8 mouse cellular contexts compared by ENCODE assay signal in genomic region chr17:78592409-78592808, GRCm38 (mm10).
DNase-seq lines count a peak whose midpoint lies in the region; ATAC-seq lines count a peak whose summit lies in the region.

No protein-coding gene starts in this region.

- ATAC-seq in hindbrain, embryonic 11.5 days (ENCODE audit: low FRiP score) = no peak
- ATAC-seq in hindbrain, embryonic 13.5 days (ENCODE audit: low FRiP score) = no peak

- no peak overlapping the region for H3K4me3 ChIP-seq in hindbrain, embryonic 11.5 days (ENCODE audit: low read depth, low read length)
- H3K4me3 ChIP-seq in hindbrain, embryonic 13.5 days = no peak overlapping the region
- no peak overlapping the region for H3K4me3 ChIP-seq in heart, embryonic 10.5 days

- no peak overlapping the region for H3K4me2 ChIP-seq in hindbrain, embryonic 11.5 days (replicated peaks; ENCODE audit: low read depth, low read length)
- no peak overlapping the region for H3K4me2 ChIP-seq in hindbrain, embryonic 13.5 days

- H3K27ac ChIP-seq in hindbrain, embryonic 11.5 days (ENCODE audit: low read depth, low read length) = no peak overlapping the region
- H3K27ac ChIP-seq in hindbrain, embryonic 13.5 days = no peak overlapping the region
- H3K27ac ChIP-seq in heart, embryonic 10.5 days = no peak overlapping the region

- H3K9ac ChIP-seq in hindbrain, embryonic 11.5 days (ENCODE audit: low read depth, low read length) = no peak overlapping the region
- H3K9ac ChIP-seq in hindbrain, embryonic 13.5 days = no peak overlapping the region

- WGBS in hindbrain, embryonic 11.5 days = 53% methylated on average over 12 of the region's 12 CpGs
- WGBS in hindbrain, embryonic 13.5 days = 55% methylated on average over 12 of the region's 12 CpGs
- WGBS in heart, embryonic 10.5 days = 47% methylated on average over 12 of the region's 12 CpGs

- DNase-seq in hindbrain, embryonic 11.5 days (ENCODE audit: low spot score) = peak; percentile 54
- peak; percentile 44 for DNase-seq in urinary bladder, postnatal 14 days (ENCODE audit: low spot score)
- DNase-seq in urinary bladder, postnatal 25 days (ENCODE audit: low spot score) = no peak
- DNase-seq in cerebellum, postnatal 36 days = peak; percentile 28 to 36
- DNase-seq in lung, postnatal 36 days = peak; percentile 40
- DNase-seq in MN1 (ENCODE audit: low spot score) = no peak
- DNase-seq in heart, embryonic 10.5 days (ENCODE audit: low spot score) = no peak

- H3K4me1 ChIP-seq in hindbrain, embryonic 11.5 days (replicated peaks; ENCODE audit: control insufficient read depth, insufficient read depth, low read length) = no peaks in the 10 kb centered on the region
- H3K4me1 ChIP-seq in hindbrain, embryonic 13.5 days (replicated peaks) = no peaks in the 10 kb centered on the region
- peaks cover 18% of the 10 kb centered on the region for H3K4me1 ChIP-seq in heart, embryonic 10.5 days

- H3K36me3 ChIP-seq in hindbrain, embryonic 11.5 days (ENCODE audit: control insufficient read depth, insufficient read depth, low read length) = no peaks in the 10 kb centered on the region
- no peaks in the 10 kb centered on the region for H3K36me3 ChIP-seq in hindbrain, embryonic 13.5 days
- no peaks in the 10 kb centered on the region for H3K36me3 ChIP-seq in heart, embryonic 10.5 days

- H3K27me3 ChIP-seq in hindbrain, embryonic 11.5 days (ENCODE audit: control insufficient read depth, insufficient read depth, low read length) = no peaks in the 10 kb centered on the region
- no peaks in the 10 kb centered on the region for H3K27me3 ChIP-seq in hindbrain, embryonic 13.5 days
- H3K27me3 ChIP-seq in heart, embryonic 10.5 days (ENCODE audit: insufficient read depth, poor library complexity, severe bottlenecking) = peaks cover 8% of the 10 kb centered on the region

- no peaks in the 10 kb centered on the region for H3K9me3 ChIP-seq in hindbrain, embryonic 11.5 days (ENCODE audit: control insufficient read depth, low read length)
- no peaks in the 10 kb centered on the region for H3K9me3 ChIP-seq in hindbrain, embryonic 13.5 days
- no peaks in the 10 kb centered on the region for H3K9me3 ChIP-seq in heart, embryonic 10.5 days

Comparison
In these comparisons a context has a peak if more than half of its experiments do, and no peak if none do; other contexts are left out.
1. DNase-seq: peak in hindbrain, embryonic 11.5 days (single experiment), urinary bladder, postnatal 14 days (single experiment), cerebellum, postnatal 36 days (2 of 2) and lung, postnatal 36 days (single experiment); none in urinary bladder, postnatal 25 days (single experiment), MN1 (single experiment) and heart, embryonic 10.5 days (single experiment).